Mouse (Mus musculus) bone marrow, adult 2 months (tissue): ENCODE measurements around the gene Snrnp200. TPM values are rescaled to one million over a fixed set of nuclear protein-coding genes. Genes with fewer than 3 reads are reported as not detected.

Experiments used
- H3K27ac ChIP-seq: fragments of 200-500 bp; 2 replicates; pipeline ENCODE4 v1.5.1; 2012; ENCODE audit warnings: low read depth, mild to moderate bottlenecking, control low read depth, inconsistent platforms, low read length; ENCODE audit not compliant: control insufficient read depth, poor library complexity, insufficient read depth
- H3K4me1 ChIP-seq: fragments of 200-500 bp; 2 replicates; pipeline ENCODE4 v1.6.1; 2011; ENCODE audit warnings: low read length; ENCODE audit not compliant: control insufficient read depth, insufficient read depth
- H3K4me3 ChIP-seq: fragments of 200-500 bp; replicated peaks from 2 replicates; pipeline ENCODE3; 2011; ENCODE audit warnings: mild to moderate bottlenecking, low read depth, low read length, control low read depth; ENCODE audit not compliant: control insufficient read depth
- CTCF ChIP-seq: fragments of 200-500 bp; IDR thresholded peaks from 2 replicates; pipeline ENCODE4 v1.5.1; 2011; ENCODE audit warnings: low read length, control low read depth; ENCODE audit not compliant: control insufficient read depth, insufficient read depth
- POLR2A ChIP-seq: fragments of 200-500 bp; IDR thresholded peaks from 2 replicates; pipeline ENCODE4 v1.6.1; 2011; ENCODE audit warnings: low read depth, mild to moderate bottlenecking, control low read depth, low read length, borderline replicate concordance; ENCODE audit not compliant: control insufficient read depth
- WGBS: fragments of 180-500 bp; shearing (Covaris S2); methylation state at CpG from one replicate; pipeline ENCODE4 v1.1.7; 2018; 5-methylcytosine and 5-hydroxymethylcytosine counted together
- polyA plus RNA-seq: library from polyadenylated mRNA; stranded (reverse); fragments of >200 nt; gene quantifications from 2 replicates; pipeline ENCODE4 v1.2.4, GENCODE M21; 2011; ENCODE audit warnings: low replicate concordance; ENCODE audit not compliant: missing spikeins, insufficient read depth, insufficient read length

Snrnp200 gene
- polyA plus RNA-seq, 1 experiment = 29.0 TPM

DNA sequence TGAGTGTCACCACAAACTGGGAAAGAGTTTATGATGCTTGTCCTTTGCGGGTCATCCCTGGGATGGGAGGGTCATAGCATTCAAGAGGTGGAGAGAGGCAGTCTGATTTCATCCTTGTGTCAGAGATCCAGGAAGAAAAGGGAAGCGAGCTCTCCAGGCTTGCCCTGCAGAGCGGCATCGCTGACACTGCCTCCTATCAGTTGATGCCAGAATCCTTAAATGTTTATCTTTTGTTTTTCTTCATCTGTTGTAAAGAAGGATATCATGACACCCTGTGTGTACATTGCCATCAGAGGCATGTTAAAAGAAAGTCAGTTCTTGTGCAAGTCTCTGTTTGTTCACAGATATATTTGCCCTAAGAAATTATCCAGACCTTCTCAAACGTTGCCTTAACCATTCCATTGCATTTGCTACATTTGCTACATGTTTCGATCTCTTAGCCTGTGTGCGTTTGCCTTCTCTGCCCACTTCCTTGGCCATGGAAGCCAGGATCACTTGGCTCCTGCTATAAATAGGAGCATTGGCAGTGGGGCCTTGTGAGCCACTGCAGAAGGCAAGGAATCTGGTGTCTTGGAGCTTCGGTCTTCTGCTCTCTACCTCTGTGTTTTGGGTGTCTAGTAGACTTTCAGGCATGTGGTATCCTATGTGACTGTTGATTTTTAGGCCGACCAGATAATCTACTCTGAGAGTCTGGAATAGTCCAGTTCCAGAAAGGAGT lies 42.3 kb downstream of the Snrnp200 start:
- Histone ChIP-seq H3K27ac (no peak overlapping the region), H3K4me3 (no peak overlapping the region), H3K4me1 (no peaks in the 10 kb centered on the region; the same call in 1 of the 2 replicates)
- 82% methylated on average over 9 of the region's 9 CpGs for WGBS
- TF ChIP-seq CTCF (no peak), POLR2A (no peak)

GRCm38 (mm10) chr2:127251457-127251856 lies 43.3 kb downstream of the Snrnp200 start:
- 88% methylated on average over 3 of the region's 3 CpGs for WGBS
- Histone ChIP-seq H3K27ac (no peak overlapping the region), H3K4me1 (no peaks in the 10 kb centered on the region; the same call in 1 of the 2 replicates), H3K4me3 (no peak overlapping the region)
- no peak for TF ChIP-seq POLR2A
- TF ChIP-seq CTCF = no peak

- Histone ChIP-seq H3K4me1 (no peaks in the 10 kb centered on the region; the same call in 1 of the 2 replicates), H3K4me3 (no peak overlapping the region), H3K27ac (no peak overlapping the region)
- WGBS = 83% methylated on average over 3 of the region's 3 CpGs
- TF ChIP-seq CTCF = no peak
- TF ChIP-seq POLR2A = no peak
Observed at GRCm38 (mm10) chr2:127251880-127252527, 43.8 kb downstream of the Snrnp200 start.

- Histone ChIP-seq H3K4me1 (no peaks in the 10 kb centered on the region; the same call in 1 of the 2 replicates), H3K4me3 (no peak overlapping the region), H3K27ac (no peak overlapping the region)
- WGBS = 84% methylated on average over 5 of the region's 5 CpGs
- TF ChIP-seq CTCF (no peak), POLR2A (no peak)
Observed at GRCm38 (mm10) chr2:127252787-127253186, 44.6 kb downstream of the Snrnp200 start.

DNA sequence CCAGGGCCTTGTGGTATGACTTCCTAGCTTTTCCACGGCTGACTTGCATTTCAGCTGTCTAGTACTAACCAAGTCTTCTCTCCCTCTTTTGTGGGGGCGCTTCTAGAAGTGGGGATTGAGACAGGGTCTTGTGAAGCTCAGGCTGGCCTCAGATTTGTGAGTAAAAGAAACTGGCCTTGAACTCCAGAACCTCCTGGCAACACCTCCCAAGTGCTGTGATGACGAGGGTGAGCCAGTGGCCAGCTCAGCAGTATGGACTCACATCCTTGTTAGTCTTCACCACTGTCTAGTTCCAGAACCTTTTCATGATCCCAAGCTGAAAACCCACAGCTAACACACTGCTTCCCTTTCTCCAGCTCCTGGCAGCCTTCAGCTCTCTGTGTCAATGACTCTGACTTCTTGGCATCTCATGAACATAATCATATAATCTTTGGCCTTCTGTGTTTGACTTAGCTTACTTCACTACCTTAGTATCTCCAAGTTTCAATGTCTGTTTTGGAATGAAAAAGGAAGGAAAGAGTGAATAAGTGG lies 46.5 kb downstream of the Snrnp200 start:
- no peak overlapping the region for H3K4me3 ChIP-seq
- TF ChIP-seq CTCF = no peak
- no peak for TF ChIP-seq POLR2A
- H3K27ac ChIP-seq = no peak overlapping the region
- WGBS = 81% methylated on average over 3 of the region's 3 CpGs
- no peaks in the 10 kb centered on the region; the same call in 1 of the 2 replicates for H3K4me1 ChIP-seq

GRCm38 (mm10) chr2:127255294-127255693 lies 47.1 kb downstream of the Snrnp200 start:
- no peak for TF ChIP-seq CTCF
- no peak for TF ChIP-seq POLR2A
- 88% methylated on average over 6 of the region's 6 CpGs for WGBS
- Histone ChIP-seq H3K4me1 (no peaks in the 10 kb centered on the region), H3K4me3 (no peak overlapping the region), H3K27ac (no peak overlapping the region)

DNA sequence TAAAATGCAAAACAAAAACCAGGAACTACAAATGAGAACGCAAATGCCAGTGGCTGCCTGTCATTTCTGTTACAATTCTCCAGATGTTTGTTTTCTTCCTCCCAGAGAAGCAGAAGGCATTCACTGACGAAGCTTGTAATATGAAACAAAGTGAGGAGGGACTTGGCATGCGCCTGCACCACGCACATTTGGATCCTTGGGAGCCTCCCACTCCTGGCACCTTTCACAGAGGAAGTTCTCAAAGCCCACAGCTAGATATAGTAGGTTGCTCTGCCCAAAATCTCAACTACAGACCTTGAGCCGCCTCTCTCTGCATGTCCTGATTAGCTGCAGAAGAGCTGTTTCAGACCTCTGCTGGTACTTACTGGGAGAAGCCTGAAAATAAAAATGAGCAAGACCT lies 51.2 kb downstream of the Snrnp200 start:
- Histone ChIP-seq H3K4me1 (no peaks in the 10 kb centered on the region), H3K4me3 (no peak overlapping the region), H3K27ac (no peak overlapping the region)
- TF ChIP-seq POLR2A (no peak), CTCF (no peak)
- WGBS = 83% methylated on average over 5 of the region's 5 CpGs

DNA sequence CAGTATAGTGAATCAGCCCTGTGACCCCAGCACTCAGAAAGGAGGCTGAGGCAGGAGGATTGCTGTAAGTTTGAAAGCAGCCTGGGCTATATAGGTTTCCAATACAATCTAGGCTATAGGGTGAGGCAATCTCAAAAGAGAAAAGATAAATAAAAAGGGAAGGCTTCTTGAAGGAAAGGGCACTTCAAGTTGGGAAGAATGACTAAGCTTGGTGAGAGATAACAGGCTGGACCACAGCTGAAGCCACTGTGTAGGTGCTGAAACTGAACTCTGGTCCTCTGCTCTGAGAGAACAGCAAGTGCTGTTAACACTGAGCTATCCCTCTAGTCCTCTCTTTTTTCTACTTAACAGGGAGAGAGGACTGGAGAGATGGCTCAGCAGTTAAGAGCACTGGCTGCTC lies 54.3 kb downstream of the Snrnp200 start:
- no peak overlapping the region for H3K27ac ChIP-seq
- no peak overlapping the region for H3K4me3 ChIP-seq
- no peaks in the 10 kb centered on the region for H3K4me1 ChIP-seq
- no peak for TF ChIP-seq CTCF
- TF ChIP-seq POLR2A = no peak
